Mouse (Mus musculus) urinary bladder, adult 2 months (tissue): ENCODE data around the gene Rsph14. TPM values are rescaled to one million over a fixed set of nuclear protein-coding genes. Genes with fewer than 3 reads are reported as not detected.

Source experiments
- DNase-seq: peaks from one replicate; pipeline ENCODE4 v3.0.0; 2022; ENCODE audit warnings: low spot score
- polyA plus RNA-seq: library from polyadenylated mRNA; depleted of rRNA; stranded (reverse); fragments of >200 nt; gene quantifications from 2 replicates; pipeline ENCODE4 v1.2.3, GENCODE M21; 2012

Gene Rsph14
- polyA plus RNA-seq, 1 experiment: not detected

DNA sequence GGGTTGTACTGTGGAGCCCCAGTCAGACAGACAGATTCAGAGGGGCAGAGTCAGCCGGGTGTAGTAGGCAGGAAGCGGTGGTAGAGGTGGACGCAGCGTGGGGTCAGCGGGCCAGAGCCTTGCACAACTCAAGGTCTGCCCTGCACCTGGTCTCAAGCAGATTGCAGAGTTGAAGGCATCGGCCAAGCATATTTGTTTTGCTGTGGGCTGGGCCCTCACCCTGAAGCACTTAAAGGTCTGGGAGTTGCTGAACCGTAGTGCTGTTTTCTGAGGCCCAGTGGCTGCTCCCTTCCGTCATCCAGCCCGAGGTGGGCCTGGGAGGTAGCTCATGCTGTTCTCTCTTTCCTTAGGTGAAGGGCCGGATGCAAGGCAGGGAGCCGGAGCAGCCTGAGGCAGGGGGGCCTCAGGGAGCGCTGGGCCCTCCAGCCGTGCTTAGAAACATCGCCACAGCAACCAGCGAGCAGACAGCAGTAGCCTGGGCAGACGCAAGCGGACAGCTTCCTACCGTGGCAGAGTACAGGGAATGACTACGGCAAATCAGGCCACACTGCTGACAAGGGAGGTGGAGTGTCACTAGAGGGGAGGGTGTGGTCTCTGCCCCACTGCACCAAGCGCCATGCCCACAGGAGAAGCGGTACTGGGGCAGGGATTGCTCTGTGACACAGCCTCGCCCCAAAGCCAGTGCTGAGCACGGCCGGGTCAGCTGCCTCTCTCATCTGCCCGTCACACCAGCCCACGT lies 41.6 kb downstream of the Rsph14 start:
- DNase-seq: no peak

- no peak for DNase-seq
Observed at GRCm38 (mm10) chr10:74989814-74990213, 42.6 kb downstream of the Rsph14 start.

- DNase-seq: no peak
Observed at GRCm38 (mm10) chr10:74987698-74988470, 44.5 kb downstream of the Rsph14 start.

GRCm38 (mm10) chr10:74983176-74983575 lies 49.2 kb downstream of the Rsph14 start:
- DNase-seq: no peak

DNA sequence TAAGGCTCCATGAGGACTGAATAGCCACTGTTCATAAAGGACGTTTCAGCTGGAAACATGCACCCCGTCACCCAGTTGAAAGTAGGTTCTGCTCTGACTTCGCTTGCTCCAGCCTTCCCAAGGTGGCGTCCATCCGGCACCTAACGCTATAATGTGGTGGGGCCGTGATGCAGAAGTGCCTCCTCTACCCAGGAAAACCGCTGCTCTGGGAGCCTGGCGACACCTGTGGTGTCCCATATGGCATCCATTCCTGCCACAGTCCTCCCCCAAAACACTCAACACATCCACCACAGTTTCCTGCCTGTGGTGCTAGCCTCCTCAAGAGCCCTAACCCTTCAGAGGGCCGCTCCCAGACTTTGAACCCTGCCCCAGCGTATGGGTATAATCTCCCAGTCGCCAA lies 51.2 kb downstream of the Rsph14 start:
- no peak for DNase-seq

- DNase-seq: no peak
Observed at GRCm38 (mm10) chr10:74978056-74978455, 54.3 kb downstream of the Rsph14 start.

DNA sequence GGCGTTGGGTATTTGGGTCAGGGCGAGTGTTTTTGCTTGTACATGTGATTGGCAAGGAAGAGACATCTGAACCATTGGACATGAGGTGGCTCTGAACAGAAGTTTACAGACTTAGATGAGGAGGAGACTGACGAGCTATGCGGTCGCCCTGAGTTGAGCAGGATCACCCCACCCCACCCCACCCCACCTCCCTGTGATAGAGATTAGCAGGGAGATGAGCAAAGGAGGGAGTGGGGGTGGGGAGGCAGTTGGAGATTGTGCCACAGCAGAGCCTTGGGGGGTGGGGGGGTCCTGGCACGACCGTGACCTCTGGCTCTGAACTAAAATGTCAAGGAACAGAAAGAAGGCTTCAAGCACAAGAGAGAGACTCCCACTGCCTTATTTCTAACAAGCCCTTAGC lies 56.0 kb downstream of the Rsph14 start:
- DNase-seq: no peak

GRCm38 (mm10) chr10:74975626-74976025 lies 56.8 kb downstream of the Rsph14 start:
- no peak for DNase-seq

DNA sequence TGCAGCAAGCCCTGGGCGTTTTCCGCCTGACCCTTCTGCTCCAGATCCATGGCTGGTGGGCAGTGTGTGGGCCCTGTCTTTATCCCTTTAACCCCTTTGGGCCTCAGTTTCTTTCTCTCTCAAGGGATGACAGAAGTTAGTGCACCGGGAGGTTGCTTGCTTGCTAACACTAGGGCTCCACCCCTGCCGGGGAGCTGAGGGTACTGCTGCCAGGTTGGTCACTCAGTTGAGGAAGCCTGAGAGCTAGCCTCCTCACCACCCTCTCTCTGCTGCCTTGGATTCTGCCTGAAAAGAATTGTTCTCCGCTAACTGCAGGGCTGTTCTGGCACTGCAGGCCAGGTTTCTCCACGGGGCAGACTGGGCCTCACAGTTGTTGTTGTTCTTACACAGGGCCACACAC lies 59.4 kb downstream of the Rsph14 start:
- DNase-seq: no peak

- DNase-seq: no peak
Observed at GRCm38 (mm10) chr10:74969266-74969665, 63.1 kb downstream of the Rsph14 start.

- DNase-seq: no peak
Observed at GRCm38 (mm10) chr10:74967651-74968267, 64.6 kb downstream of the Rsph14 start.

GRCm38 (mm10) chr10:74966850-74967451 lies 65.4 kb downstream of the Rsph14 start, which contains the start of gene Gnaz:
Gnaz (plus strand) TSS chr10:74967177.
- peak; percentile 95 for DNase-seq

- no peak for DNase-seq
Observed at GRCm38 (mm10) chr10:74964380-74964779, 68.0 kb downstream of the Rsph14 start.

- no peak for DNase-seq
Observed at GRCm38 (mm10) chr10:74952830-74953443, 79.4 kb downstream of the Rsph14 start.

DNA sequence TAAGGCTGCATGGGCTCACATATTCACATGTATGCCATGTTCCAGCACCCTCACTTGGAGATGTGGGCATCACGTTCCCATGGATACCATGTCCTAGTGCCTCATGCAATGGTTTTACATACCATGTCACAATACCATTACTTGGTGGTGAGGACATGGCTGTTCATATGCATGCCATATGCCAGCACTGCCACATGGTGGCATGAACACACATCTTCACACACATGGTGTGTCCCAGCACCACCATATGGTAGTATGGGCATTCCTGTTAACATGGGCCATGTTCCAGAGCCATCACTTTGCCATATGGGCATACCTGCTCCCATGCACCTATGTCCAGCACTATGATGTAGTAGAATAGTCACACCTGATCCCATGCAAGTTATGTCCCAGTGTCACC lies 91.6 kb downstream of the Rsph14 start:
- no peak for DNase-seq

- DNase-seq: no peak
Observed at GRCm38 (mm10) chr10:74939300-74939699, 93.1 kb downstream of the Rsph14 start.

GRCm38 (mm10) chr10:74938410-74938809 lies 94.0 kb downstream of the Rsph14 start:
- no peak for DNase-seq

- DNase-seq: no peak
Observed at GRCm38 (mm10) chr10:74937003-74937790, 95.2 kb downstream of the Rsph14 start.

GRCm38 (mm10) chr10:74935016-74935415 lies 97.4 kb downstream of the Rsph14 start:
- no peak for DNase-seq

- no peak for DNase-seq
Observed at GRCm38 (mm10) chr10:74934521-74934920, 97.9 kb downstream of the Rsph14 start.
